Mouse (Mus musculus) layer of hippocampus, postnatal 10 days (tissue): ENCODE measurements around the gene Polr3b. TPM values are rescaled to one million over a fixed set of nuclear protein-coding genes. Genes with fewer than 3 reads are reported as not detected.
A peak's percentile ranks its signal among the peaks of the same experiment; 100 is the strongest.

Source experiments
- DNase-seq, 2 experiments: peaks; one replicate each; pipeline ENCODE4 v3.0.0; 2021; ENCODE audit warnings: low spot score in 2 of 2
- total RNA-seq, 2 experiments: library from RNA; stranded (reverse); gene quantifications; 2 replicates each; pipeline ENCODE4 v1.2.3; 2021

Gene Polr3b
- total RNA-seq, 2 experiments from 2014 or later, result 15.5 to 15.9 TPM

- peak; percentile 32 to 35 for DNase-seq
These were observed 136.7 kb downstream of the Polr3b start for GRCm38 (mm10) chr10:84758483-84759431.

- DNase-seq, result peak in 1 of 2 experiments; percentile 45
These were observed 137.5 kb downstream of the Polr3b start for GRCm38 (mm10) chr10:84759511-84760117.

GRCm38 (mm10) chr10:84760118-84761111 lies 138.3 kb downstream of the Polr3b start:
- DNase-seq, result peak; percentile 35 to 46

DNA sequence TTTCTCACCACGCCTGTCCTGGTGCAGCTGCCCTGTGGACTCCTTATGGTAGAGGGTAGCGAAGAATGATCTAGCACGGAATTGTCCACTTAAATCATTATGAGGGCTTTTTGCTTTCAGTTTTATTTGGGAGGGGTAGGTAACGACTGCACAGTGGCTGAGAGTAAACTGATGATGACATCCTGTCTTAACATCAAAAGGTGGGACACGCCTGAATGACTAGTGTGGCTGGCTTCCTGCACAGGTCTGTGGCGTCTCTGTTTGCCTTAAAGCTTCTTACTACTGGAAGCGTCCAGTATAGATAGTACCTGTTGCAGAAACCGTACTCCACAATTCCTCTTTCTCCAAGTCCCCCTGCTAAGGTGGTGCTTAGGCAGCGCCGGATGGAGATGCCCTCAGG lies 146.7 kb downstream of the Polr3b start:
- no peak for DNase-seq

DNA sequence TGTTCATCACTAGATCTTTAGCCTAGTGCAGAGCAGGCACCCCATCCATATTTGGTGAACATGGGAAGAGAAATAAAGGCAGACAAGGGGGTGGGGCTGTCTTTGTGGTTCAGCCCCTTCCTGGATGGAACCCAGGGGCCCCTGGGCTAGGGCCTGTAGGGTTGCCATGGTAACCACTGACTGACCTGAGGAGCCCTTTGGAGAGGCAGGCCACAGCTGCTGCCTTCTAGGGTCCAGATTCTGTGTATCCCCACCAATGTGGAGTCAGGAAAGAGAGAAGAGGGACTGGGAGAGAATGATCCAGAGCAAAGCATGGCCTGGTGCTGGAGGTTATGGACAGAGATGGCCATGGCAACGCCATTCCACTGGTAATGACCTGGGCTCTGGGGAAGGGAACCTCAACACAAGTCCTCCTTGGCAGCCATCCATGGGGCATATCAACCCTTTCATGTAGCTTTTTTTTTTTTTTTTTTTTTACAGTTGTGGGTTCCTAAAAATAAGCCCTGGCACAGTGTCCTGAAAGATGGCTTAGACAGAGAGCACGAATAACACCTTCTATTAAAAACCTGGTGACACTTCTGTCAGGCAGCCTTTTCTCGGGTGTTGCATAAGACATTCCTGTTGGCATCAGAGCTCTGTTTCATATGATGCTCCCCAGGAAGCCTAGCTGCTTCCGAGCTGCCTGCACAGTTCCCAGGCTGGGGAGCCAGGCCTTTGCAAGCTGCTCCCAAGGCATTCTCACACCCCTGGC lies 150.5 kb downstream of the Polr3b start:
- DNase-seq, result no peak

DNA sequence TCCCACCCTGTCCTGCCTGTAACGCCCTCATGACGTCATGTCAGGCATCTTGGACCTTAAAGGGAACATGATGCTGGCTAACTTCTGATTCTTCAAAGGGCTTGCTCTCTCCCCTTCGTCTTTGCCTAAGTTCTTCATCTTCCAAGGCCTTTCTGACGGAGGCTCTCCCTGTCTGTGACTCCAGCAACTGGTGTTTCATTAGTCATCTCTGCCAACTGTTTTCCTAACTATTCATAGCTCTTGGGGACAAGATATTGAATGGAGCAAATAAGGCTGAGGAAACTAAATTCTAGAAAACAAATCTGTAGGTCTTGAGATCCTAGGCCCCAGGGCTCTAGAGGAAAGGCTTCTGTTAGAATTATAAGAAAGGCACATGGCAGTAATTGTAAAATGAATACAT lies 151.8 kb downstream of the Polr3b start:
- DNase-seq, result no peak

DNA sequence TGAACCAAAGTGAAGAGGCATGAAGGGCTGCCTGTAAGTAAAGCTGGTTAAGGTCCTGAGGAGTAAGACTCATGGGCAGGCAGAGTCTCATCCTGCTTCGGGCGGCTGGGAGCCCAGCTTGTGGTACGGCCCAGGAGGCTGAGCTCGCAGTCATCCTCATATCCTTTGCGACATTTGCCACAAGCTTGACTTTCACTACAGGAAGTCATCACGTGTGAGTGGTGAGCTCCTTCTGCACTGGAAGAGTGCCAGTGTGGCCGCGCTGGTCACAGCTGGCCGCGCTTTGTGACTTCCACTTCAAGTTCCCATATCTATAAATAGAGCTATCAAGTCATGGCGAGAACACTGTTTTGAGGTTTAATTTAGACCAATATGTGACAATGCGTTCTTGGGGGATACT lies 152.5 kb downstream of the Polr3b start:
- peak; percentile 22 to 35 for DNase-seq

Other genes starting within 250 kb of the Polr3b start
- gene Nuak1, start 181.7 kb upstream of the Polr3b start, total RNA-seq, result 10 to 100 TPM; 45.2 to 54.6 TPM
- 10 to 100 TPM; 34.2 to 36.9 TPM for gene Ckap4, start 88.2 kb upstream of the Polr3b start, total RNA-seq
- gene Tcp11l2, start 45.7 kb upstream of the Polr3b start, total RNA-seq, result 10 to 100 TPM; 15.2 to 17.2 TPM
- gene Rfx4, start 133.8 kb downstream of the Polr3b start, total RNA-seq, result 10 to 100 TPM; 12.0 to 14.2 TPM